Mouse (Mus musculus): Measurements from ENCODE around the gene Anks6.

DNA sequence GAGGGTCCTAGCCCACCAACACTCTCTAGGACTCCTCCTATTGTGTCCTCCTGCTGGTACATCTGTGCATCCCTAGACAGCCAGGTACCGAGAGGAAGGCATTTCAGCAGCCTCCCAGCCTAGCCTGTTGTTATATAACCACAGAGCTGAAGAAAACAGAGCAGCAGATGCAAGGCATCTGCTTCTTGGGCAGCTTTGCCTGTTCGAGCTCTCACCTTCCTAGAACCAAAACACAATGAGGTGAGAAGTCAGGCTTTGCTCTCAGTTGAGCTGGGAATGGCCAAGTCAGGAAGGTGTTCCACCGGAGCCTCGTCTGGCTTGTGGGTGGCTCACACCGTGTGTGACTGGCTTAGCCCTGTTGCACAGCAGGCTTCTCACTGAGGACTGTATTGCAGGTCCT is 74.3 kb downstream of the Anks6 start:
- TF ChIP-seq MEF2A (IDR thresholded peaks at IDR 0.05; ENCODE audit: extremely low read depth, insufficient replicate concordance, low read depth, low read length, poor library complexity, severe bottlenecking): no peak
- no peak for TF ChIP-seq ELF1 (IDR thresholded peaks at IDR 0.05; ENCODE audit: low read depth, low read length)
- TF ChIP-seq RAD21 (IDR thresholded peaks at IDR 0.05; ENCODE audit: low read depth, low read length): no peak
- no peak for TF ChIP-seq POLR2A (IDR thresholded peaks at IDR 0.05; ENCODE audit: control insufficient read depth in 1 of 2, insufficient read depth in 1 of 2, low read depth in 1 of 2, low read length in 2 of 2, poor library complexity in 1 of 2)
- no peak for TF ChIP-seq NELFE (IDR thresholded peaks at IDR 0.05; ENCODE audit: low read depth, low read length)
- TF ChIP-seq ZNF384 (IDR thresholded peaks at IDR 0.05; ENCODE audit: low read depth, low read length): no peak
- TF ChIP-seq EP300 (IDR thresholded peaks at IDR 0.05; ENCODE audit: low read depth in 1 of 2, low read length in 2 of 2): no peak

All from MEL (cell line).